Mouse (Mus musculus) embryo, embryonic 10 days (tissue): ENCODE results near the gene Myh10.

Experiments used
- DNase-seq: peaks from one replicate; pipeline ENCODE4 v3.0.0-alpha.2; 2015; ENCODE audit warnings: low spot score

Gene Myh10

GRCm38 (mm10) chr11:68863631-68864091, 172.3 kb downstream of the Myh10 start:
- DNase-seq: no peak

GRCm38 (mm10) chr11:68864544-68865189, 173.3 kb downstream of the Myh10 start:
- peak; percentile 35 for DNase-seq
